Mouse (Mus musculus) neural tube, embryonic 14.5 days (tissue): ENCODE measurements around the gene Dpyd. TPM values are rescaled to one million over a fixed set of nuclear protein-coding genes. Genes with fewer than 3 reads are reported as not detected.

Experiments used
- ATAC-seq: fragments of 200-750 bp; cut with Nextera tagmentation; 2 replicates; pipeline ENCODE4 v1.8.0; 2017; ENCODE audit warnings: low read depth, mild to moderate bottlenecking, moderate TSS enrichment, moderate library complexity
- H3K27ac ChIP-seq: fragments of 300-500 bp; sonication (generic); 2 replicates; pipeline ENCODE4 v1.5.1; 2014; ENCODE audit warnings: low read depth, mild to moderate bottlenecking, control low read depth, low read length, moderate library complexity, mixed read lengths
- H3K27me3 ChIP-seq: fragments of 300-500 bp; sonication (generic); 2 replicates; pipeline ENCODE4 v1.6.1; 2014; ENCODE audit warnings: low read length; ENCODE audit not compliant: control insufficient read depth, insufficient read depth
- H3K36me3 ChIP-seq: fragments of 300-500 bp; sonication (generic); 2 replicates; pipeline ENCODE4 v1.6.1; 2014; ENCODE audit warnings: low read length, mixed read lengths; ENCODE audit not compliant: control insufficient read depth, insufficient read depth
- H3K4me1 ChIP-seq: fragments of 300-500 bp; sonication (generic); 2 replicates; pipeline ENCODE4 v1.6.1; 2014; ENCODE audit warnings: low read length; ENCODE audit not compliant: control insufficient read depth, insufficient read depth
- H3K4me2 ChIP-seq: fragments of 300-500 bp; sonication (generic); 2 replicates; pipeline ENCODE4 v1.6.1; 2014; ENCODE audit warnings: mild to moderate bottlenecking, low read depth, low read length, control low read depth
- H3K4me3 ChIP-seq: fragments of 300-500 bp; sonication (generic); 2 replicates; pipeline ENCODE4 v1.5.1; 2014; ENCODE audit warnings: low read depth, low read length, control low read depth, mixed read lengths
- H3K9ac ChIP-seq: fragments of 300-500 bp; sonication (generic); replicated peaks from 2 replicates; pipeline ENCODE4 v1.6.1; 2014; ENCODE audit warnings: low read depth, mild to moderate bottlenecking, control low read depth, low read length, mixed read lengths
- H3K9me3 ChIP-seq: fragments of 300-500 bp; sonication (generic); 2 replicates; pipeline ENCODE4 v1.6.1; 2016; ENCODE audit warnings: low read length; ENCODE audit not compliant: control insufficient read depth
- WGBS: fragments of 180-500 bp; shearing (Covaris S2); extraction: QIAGEN DNeasy Blood & Tissue Kit; methylation state at CpG from one replicate; pipeline ENCODE4 v1.1.7; 2014; 5-methylcytosine and 5-hydroxymethylcytosine counted together
- polyA plus RNA-seq: library from polyadenylated mRNA; unstranded; fragments of >200 nt; fragmentation: Nextera tagmentation; extraction: Ambion mirVana; gene quantifications from 2 replicates; pipeline ENCODE4 v1.2.1, GENCODE M21; 2014

The Dpyd gene
- polyA plus RNA-seq, 1 experiment from 2014 or later: 10.2 TPM

- Histone ChIP-seq H3K9me3 (no peaks in the 10 kb centered on the region), H3K27me3 (no peaks in the 10 kb centered on the region), H3K9ac (no peak overlapping the region), H3K4me1 (no peaks in the 10 kb centered on the region), H3K4me2 (no peak overlapping the region), H3K36me3 (no peaks in the 10 kb centered on the region), H3K27ac (no peak overlapping the region), H3K4me3 (no peak overlapping the region)
- WGBS: 87% methylated on average over 6 of the region's 6 CpGs
- ATAC-seq: no peak
Measured at GRCm38 (mm10) chr3:119194071-119194470, 632.1 kb downstream of the Dpyd start.

DNA sequence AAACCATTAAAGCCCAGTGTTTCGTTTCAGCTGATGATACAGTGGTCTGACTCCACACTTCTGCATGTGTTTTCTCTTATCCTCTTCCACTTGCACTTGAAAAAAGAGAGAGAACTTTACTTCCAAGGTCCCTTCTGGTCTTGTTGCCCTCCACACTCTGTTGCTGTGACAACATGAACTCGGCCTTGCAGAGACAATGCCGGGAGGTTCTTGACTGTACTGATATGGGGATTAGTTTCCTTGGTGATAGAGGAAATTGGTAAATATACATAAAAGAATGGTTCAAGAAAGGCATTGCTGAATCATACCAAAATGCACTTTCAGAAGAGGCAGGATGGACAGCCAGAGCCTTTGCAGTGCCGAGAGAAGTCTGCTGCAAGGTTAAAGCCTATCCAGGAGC lies 633.7 kb downstream of the Dpyd start:
- Histone ChIP-seq H3K9ac (no peak overlapping the region), H3K4me1 (no peaks in the 10 kb centered on the region), H3K9me3 (no peaks in the 10 kb centered on the region), H3K27ac (no peak overlapping the region), H3K27me3 (no peaks in the 10 kb centered on the region), H3K36me3 (no peaks in the 10 kb centered on the region), H3K4me2 (no peak overlapping the region), H3K4me3 (no peak overlapping the region)
- WGBS: 86% methylated on average over 4 of the region's 4 CpGs
- ATAC-seq: no peak

DNA sequence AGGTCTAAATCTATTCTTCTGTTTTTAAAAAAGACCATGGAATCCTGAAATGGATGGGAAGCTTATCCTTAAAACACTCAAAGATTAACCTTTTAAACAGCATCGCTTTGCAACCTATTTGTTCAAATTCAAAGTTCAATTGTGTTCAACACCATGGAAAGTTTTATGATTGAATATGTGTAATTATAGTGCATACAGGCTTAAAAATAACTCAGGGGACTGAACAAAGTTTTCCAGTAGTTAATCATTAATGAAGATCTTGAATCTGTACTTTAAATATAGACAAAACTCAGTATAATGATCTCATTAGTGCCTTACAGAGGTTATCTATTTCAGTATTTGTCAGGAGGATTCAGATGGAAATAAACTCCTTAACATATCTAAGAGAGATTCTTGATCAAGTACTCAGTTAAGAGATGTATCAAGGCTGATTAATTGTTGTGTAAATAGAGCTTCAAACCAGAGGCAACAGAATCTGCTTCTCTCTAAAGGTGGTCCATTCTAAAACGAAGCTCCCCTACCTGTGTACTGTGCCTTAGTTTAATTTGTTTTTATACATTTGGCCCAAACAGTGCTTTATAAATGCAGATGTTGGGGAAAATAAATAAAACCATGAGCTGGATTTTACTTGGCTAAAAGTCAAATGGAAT lies 659.0 kb downstream of the Dpyd start:
- Histone ChIP-seq H3K36me3 (no peaks in the 10 kb centered on the region), H3K4me1 (no peaks in the 10 kb centered on the region), H3K9me3 (no peaks in the 10 kb centered on the region), H3K27ac (no peak overlapping the region), H3K27me3 (no peaks in the 10 kb centered on the region), H3K9ac (no peak overlapping the region), H3K4me2 (no peak overlapping the region), H3K4me3 (no peak overlapping the region)
- no peak for ATAC-seq
- WGBS: 75% methylated on average over 2 of the region's 2 CpGs

GRCm38 (mm10) chr3:119243181-119243580 lies 681.3 kb downstream of the Dpyd start:
- Histone ChIP-seq H3K4me1 (no peaks in the 10 kb centered on the region), H3K9me3 (no peaks in the 10 kb centered on the region), H3K9ac (no peak overlapping the region), H3K27ac (no peak overlapping the region), H3K27me3 (no peaks in the 10 kb centered on the region), H3K4me2 (no peak overlapping the region), H3K36me3 (no peaks in the 10 kb centered on the region), H3K4me3 (no peak overlapping the region)
- WGBS: 92% methylated on average over 3 of the region's 3 CpGs
- no peak for ATAC-seq

DNA sequence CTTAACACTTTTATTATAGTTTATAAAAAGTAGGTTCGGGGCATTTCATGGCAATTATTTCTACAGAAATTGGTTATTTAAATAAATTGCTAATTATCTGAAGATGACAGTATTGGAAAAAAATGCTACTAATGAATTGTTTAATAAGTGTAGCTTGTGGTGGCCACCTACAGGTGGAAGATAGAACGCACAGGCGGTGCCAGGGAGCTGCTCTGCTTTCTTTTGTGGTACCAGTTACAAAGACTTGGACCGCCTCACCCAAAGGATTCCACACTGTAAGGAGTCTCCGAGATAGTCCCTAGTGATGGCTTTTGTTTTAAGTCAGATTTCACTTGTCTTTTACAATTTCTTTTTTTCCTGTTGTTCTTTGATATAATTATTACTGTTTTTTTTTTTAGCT lies 694.6 kb downstream of the Dpyd start:
- Histone ChIP-seq H3K9ac (no peak overlapping the region), H3K27ac (no peak overlapping the region), H3K4me2 (no peak overlapping the region), H3K4me3 (no peak overlapping the region), H3K4me1 (no peaks in the 10 kb centered on the region), H3K27me3 (no peaks in the 10 kb centered on the region), H3K9me3 (no peaks in the 10 kb centered on the region), H3K36me3 (no peaks in the 10 kb centered on the region)
- WGBS: 45% methylated on average over 5 of the region's 5 CpGs
- ATAC-seq: no peak

- no peak overlapping the region for H3K27ac ChIP-seq
- H3K9me3 ChIP-seq: no peaks in the 10 kb centered on the region
- 75% methylated on average over 2 of the region's 2 CpGs for WGBS
- no peak overlapping the region for H3K9ac ChIP-seq
- no peak overlapping the region for H3K4me2 ChIP-seq
- H3K4me1 ChIP-seq: no peaks in the 10 kb centered on the region
- no peaks in the 10 kb centered on the region for H3K36me3 ChIP-seq
- no peak for ATAC-seq
- no peaks in the 10 kb centered on the region for H3K27me3 ChIP-seq
- no peak overlapping the region for H3K4me3 ChIP-seq
Measured at GRCm38 (mm10) chr3:119275241-119275640, 713.3 kb downstream of the Dpyd start.

DNA sequence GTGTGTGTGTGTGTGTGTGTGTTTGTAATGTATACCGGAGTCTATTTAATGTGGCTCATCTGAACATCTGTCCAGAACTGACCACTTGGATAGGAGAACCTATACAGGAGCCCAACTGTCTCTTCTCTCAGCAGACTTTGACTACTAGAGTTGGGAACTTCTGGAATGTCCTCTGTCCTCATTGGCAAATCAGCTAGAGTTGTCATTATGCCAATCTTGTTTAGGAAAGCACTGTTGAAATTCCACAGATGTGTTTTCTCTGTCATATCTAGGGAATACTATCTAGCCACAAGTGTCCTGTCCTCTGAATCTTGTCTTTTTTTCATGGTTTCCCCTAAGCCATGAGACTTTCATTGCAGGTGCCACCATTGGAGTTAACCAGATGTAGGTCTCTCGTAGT lies 718.7 kb downstream of the Dpyd start:
- no peak overlapping the region for H3K4me3 ChIP-seq
- no peak for ATAC-seq
- no peaks in the 10 kb centered on the region for H3K4me1 ChIP-seq
- H3K27ac ChIP-seq: no peak overlapping the region
- no peak overlapping the region for H3K9ac ChIP-seq
- H3K4me2 ChIP-seq: no peak overlapping the region
- H3K36me3 ChIP-seq: no peaks in the 10 kb centered on the region
- no peaks in the 10 kb centered on the region for H3K27me3 ChIP-seq
- WGBS: 92% methylated on average over 2 of the region's 2 CpGs
- no peaks in the 10 kb centered on the region for H3K9me3 ChIP-seq

DNA sequence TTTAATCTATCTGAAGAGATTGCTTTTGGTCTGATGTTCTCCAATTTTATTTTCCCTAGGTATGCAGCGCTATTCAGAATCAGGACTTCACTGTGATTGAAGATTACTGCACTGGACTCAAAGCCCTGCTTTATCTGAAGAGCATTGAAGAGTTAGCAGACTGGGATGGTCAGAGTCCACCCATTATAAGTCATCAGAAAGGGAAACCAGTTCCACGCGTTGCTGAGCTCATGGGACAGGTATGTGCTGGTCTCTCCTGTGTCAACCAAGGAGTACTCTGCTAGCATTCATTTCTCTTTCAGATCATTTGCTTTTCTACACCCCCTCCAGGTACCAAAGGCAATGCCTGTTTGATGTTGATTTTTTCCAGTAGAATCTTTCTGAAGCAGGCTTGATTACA lies 752.8 kb downstream of the Dpyd start:
- Histone ChIP-seq H3K27me3 (no peaks in the 10 kb centered on the region), H3K4me2 (no peak overlapping the region), H3K4me3 (no peak overlapping the region), H3K9me3 (no peaks in the 10 kb centered on the region), H3K9ac (no peak overlapping the region), H3K36me3 (no peaks in the 10 kb centered on the region), H3K4me1 (no peaks in the 10 kb centered on the region), H3K27ac (no peak overlapping the region)
- ATAC-seq: no peak
- WGBS: 91% methylated on average over 3 of the region's 3 CpGs

DNA sequence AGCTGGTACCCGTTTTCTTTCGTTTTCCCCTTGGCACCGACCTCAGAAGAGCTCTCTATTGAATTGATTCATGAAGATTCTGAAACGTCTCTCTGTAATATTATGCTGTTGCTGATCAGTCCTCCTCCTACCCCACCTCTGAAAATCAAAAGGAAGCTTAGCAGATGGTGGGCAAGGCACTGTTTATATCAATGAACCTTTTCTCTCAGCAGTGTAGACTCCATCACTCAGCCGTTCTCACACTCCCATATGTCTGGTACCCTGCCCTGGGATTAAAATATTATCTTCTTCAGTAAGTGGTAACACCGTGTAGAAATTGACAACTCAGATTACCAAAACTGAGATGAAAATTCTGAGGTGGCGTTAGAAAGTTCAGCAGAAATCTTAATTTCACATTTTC lies 767.1 kb downstream of the Dpyd start:
- H3K36me3 ChIP-seq: no peaks in the 10 kb centered on the region
- no peak overlapping the region for H3K9ac ChIP-seq
- 82% methylated on average over 7 of the region's 7 CpGs for WGBS
- H3K9me3 ChIP-seq: no peaks in the 10 kb centered on the region
- no peak overlapping the region for H3K27ac ChIP-seq
- ATAC-seq: no peak
- H3K4me1 ChIP-seq: no peaks in the 10 kb centered on the region
- no peak overlapping the region for H3K4me3 ChIP-seq
- H3K4me2 ChIP-seq: no peak overlapping the region
- no peaks in the 10 kb centered on the region for H3K27me3 ChIP-seq
